Mouse (Mus musculus) heart, embryonic 16.5 days (tissue): ENCODE results near the gene Exoc8. TPM values are rescaled to one million over a fixed set of nuclear protein-coding genes. Genes with fewer than 3 reads are reported as not detected.
A peak's percentile ranks its signal among the peaks of the same experiment; 100 is the strongest.

Experiments used
- ATAC-seq: fragments of 200-750 bp; cut with Nextera tagmentation; replicated peaks from 2 replicates; pipeline ENCODE4 v1.8.0; 2017; ENCODE audit warnings: moderate number of reproducible peaks; ENCODE audit not compliant: insufficient read depth, low FRiP score; ENCODE audit errors: extremely low read depth
- H3K27ac ChIP-seq: fragments of 300-500 bp; sonication (generic); 2 replicates; pipeline ENCODE4 v1.5.1; 2014; ENCODE audit warnings: mild to moderate bottlenecking, low read length, control low read depth, moderate library complexity
- H3K27me3 ChIP-seq: fragments of 300-500 bp; sonication (generic); 2 replicates; pipeline ENCODE4 v1.6.1; 2014; ENCODE audit warnings: low read length, mixed read lengths; ENCODE audit not compliant: control insufficient read depth, insufficient read depth
- H3K36me3 ChIP-seq: fragments of 300-500 bp; sonication (generic); 2 replicates; pipeline ENCODE4 v1.6.1; 2014; ENCODE audit not compliant: control insufficient read depth, insufficient read depth
- H3K4me1 ChIP-seq: fragments of 300-500 bp; sonication (generic); 2 replicates; pipeline ENCODE4 v1.6.1; 2014; ENCODE audit warnings: low read length, mixed read lengths; ENCODE audit not compliant: control insufficient read depth, insufficient read depth
- H3K4me2 ChIP-seq: fragments of 300-500 bp; sonication (generic); 2 replicates; pipeline ENCODE4 v1.6.1; 2014; ENCODE audit warnings: low read depth, mild to moderate bottlenecking, control low read depth, low read length
- H3K4me3 ChIP-seq: fragments of 300-500 bp; sonication (generic); 2 replicates; pipeline ENCODE4 v1.5.1; 2014; ENCODE audit warnings: mild to moderate bottlenecking, control low read depth, low read length
- H3K9ac ChIP-seq: fragments of 300-500 bp; sonication (generic); 2 replicates; pipeline ENCODE4 v1.6.1; 2014; ENCODE audit warnings: low read length, control low read depth
- H3K9me3 ChIP-seq: fragments of 300-500 bp; sonication (generic); replicated peaks from 2 replicates; pipeline ENCODE4 v1.6.1; 2016; ENCODE audit warnings: low read length; ENCODE audit not compliant: control insufficient read depth
- WGBS: fragments of 180-500 bp; shearing (Covaris S2); extraction: QIAGEN DNeasy Blood & Tissue Kit; methylation state at CpG from one replicate; pipeline ENCODE4 v1.1.7; 2014; 5-methylcytosine and 5-hydroxymethylcytosine counted together
- polyA plus RNA-seq: library from polyadenylated mRNA; unstranded; fragments of >200 nt; fragmentation: Nextera tagmentation; extraction: Ambion mirVana; gene quantifications from 2 replicates; pipeline ENCODE4 v1.2.1, GENCODE M21; 2015

The Exoc8 gene
- polyA plus RNA-seq, 1 experiment from 2014 or later: 6.9 TPM

DNA sequence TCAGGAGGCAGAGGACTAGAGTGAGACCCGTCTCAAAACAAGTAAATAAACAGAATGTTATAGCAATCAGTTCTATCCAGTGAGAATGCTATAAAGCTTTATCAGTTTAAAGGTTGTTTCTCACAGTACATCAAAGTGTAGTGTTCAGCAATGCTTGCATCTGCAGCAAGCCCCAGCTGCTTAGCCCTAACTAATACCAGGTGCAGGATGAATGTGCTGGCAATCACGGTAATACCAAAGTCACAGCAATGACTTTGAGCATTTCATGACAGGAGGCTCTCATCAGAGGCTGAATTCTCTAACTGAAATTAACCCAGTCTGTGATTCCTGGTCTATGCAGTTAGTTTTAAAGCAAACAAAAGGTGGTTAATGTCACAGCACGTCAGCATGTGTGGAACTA, 4.9 kb downstream of the Exoc8 start:
- whole genome bisulfite sequencing: 61% methylated on average over 3 of the region's 3 CpGs
- Histone ChIP-seq H3K9ac (no peak overlapping the region), H3K4me1 (peaks cover 25% of the 10 kb centered on the region), H3K36me3 (peaks cover 45% of the 10 kb centered on the region), H3K27ac (no peak overlapping the region), H3K9me3 (peaks cover 8% of the 10 kb centered on the region), H3K4me3 (no peak overlapping the region), H3K27me3 (no peaks in the 10 kb centered on the region), H3K4me2 (no peak overlapping the region)
- no peak for ATAC-seq

DNA sequence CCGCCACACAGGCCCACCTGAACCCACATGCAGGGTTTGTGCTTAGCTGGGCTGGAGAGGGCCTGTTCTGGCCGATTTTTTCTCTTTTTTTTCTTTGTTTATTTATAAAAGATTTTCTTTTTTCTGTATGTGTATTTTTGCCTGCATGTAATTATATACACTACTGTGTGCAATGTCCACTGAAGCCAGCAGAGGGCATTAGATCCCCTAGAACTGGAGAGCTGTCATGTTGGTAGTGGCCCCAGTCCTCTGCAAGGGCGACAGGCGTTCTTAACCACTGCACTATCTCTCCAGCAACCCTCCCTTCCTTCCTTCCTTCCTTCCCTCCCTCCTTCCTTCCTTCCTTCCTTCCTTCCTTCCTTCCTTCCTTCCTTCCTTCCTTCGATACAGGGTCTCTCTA, 9.1 kb downstream of the Exoc8 start:
- ATAC-seq: no peak
- H3K4me2 ChIP-seq: no peak overlapping the region
- peaks cover 67% of the 10 kb centered on the region for H3K36me3 ChIP-seq
- H3K27me3 ChIP-seq: no peaks in the 10 kb centered on the region
- peaks cover 9% of the 10 kb centered on the region for H3K9me3 ChIP-seq
- no peak overlapping the region for H3K9ac ChIP-seq
- H3K27ac ChIP-seq: no peak overlapping the region
- H3K4me1 ChIP-seq: no peaks in the 10 kb centered on the region
- H3K4me3 ChIP-seq: no peak overlapping the region
- WGBS: 97% methylated on average over 5 of the region's 5 CpGs

DNA sequence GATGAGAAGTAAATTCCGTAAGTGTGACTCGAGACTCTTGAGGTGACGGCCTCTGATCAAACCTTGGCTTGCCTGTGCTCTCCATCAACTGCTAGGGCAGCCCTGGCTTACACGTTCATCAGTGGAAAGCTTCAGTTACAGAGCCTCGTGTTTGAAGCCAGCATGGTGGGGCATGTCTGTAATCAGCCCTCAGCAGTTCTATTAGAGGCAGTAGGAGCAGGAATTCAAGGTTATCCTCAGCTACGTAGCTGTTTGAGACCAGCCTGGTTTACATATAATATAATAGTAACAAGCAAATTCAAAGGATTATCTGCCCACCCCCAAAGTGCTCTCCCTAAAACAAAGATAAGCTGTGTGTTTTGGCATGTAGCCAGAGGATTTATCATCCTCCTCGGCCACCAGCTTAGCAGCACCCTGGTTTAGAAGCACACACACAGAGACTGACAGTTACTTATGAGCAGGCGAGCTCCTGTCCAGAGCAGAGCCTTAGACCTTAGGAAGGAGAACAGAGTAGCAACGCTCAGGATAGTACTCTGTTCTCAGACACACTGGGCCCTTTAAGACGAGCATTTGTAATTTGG, 18.5 kb downstream of the Exoc8 start:
- Histone ChIP-seq H3K4me3 (no peak overlapping the region), H3K36me3 (peaks cover 66% of the 10 kb centered on the region), H3K9ac (no peak overlapping the region), H3K9me3 (no peaks in the 10 kb centered on the region), H3K27me3 (no peaks in the 10 kb centered on the region), H3K4me1 (peaks cover 2% of the 10 kb centered on the region; the same call in 1 of the 2 replicates), H3K4me2 (no peak overlapping the region), H3K27ac (no peak overlapping the region)
- 44% methylated on average over 10 of the region's 10 CpGs for WGBS
- ATAC-seq: no peak

DNA sequence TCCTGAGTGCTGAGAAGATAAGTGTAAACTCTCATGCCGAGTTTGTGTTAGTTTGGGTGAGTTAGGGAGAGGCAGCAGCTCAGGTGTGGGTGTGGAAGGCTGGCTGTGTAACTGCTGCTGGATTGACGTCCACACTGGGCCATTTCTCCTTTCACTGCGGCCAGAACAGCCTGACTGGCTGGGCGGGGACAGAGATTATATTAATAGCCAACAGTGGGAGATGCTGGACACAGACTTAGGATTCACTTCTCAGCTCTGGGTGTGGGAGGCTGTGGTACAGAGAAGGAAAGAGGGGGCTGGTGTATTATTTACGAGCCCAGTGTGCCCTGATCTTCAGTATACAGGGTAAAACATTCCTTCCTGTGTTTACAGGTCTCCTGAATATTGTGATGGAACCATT, 19.4 kb downstream of the Exoc8 start:
- Histone ChIP-seq H3K27me3 (no peaks in the 10 kb centered on the region), H3K27ac (no peak overlapping the region), H3K4me3 (no peak overlapping the region), H3K36me3 (peaks cover 65% of the 10 kb centered on the region), H3K4me1 (peaks cover 2% of the 10 kb centered on the region; the same call in 1 of the 2 replicates), H3K9ac (no peak overlapping the region), H3K4me2 (no peak overlapping the region), H3K9me3 (no peaks in the 10 kb centered on the region)
- ATAC-seq: no peak
- 65% methylated on average over 5 of the region's 5 CpGs for WGBS

DNA sequence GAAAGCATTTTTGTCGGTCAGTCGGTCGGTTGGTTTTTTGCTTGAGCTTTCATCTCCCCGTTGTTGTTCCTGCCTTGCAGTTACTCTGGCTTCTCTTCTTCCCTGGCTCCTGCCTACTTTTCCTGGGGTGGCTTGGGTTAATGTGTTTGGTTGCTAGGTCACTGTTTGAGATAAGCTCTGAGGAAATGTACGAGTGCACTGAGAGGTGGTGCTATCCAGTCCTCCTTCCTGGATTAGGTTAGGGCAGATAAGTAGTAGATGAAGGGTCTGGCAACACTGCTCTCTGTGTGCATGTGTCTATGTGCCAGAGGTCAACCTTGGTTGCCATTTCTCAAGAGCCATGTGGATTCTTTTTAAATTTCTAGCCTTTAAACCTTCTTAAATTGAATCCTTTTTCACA, 24.8 kb downstream of the Exoc8 start:
- Histone ChIP-seq H3K4me1 (peaks cover 16% of the 10 kb centered on the region), H3K4me3 (no peak overlapping the region), H3K9me3 (no peaks in the 10 kb centered on the region), H3K4me2 (no peak overlapping the region; the same call in 1 of the 2 replicates), H3K27ac (peak overlapping the region; percentile 24; the same call in 1 of the 2 replicates), H3K36me3 (peaks cover 41% of the 10 kb centered on the region), H3K9ac (no peak overlapping the region), H3K27me3 (no peaks in the 10 kb centered on the region)
- 33% methylated on average over 5 of the region's 5 CpGs for WGBS
- peak; percentile 80 for ATAC-seq

DNA sequence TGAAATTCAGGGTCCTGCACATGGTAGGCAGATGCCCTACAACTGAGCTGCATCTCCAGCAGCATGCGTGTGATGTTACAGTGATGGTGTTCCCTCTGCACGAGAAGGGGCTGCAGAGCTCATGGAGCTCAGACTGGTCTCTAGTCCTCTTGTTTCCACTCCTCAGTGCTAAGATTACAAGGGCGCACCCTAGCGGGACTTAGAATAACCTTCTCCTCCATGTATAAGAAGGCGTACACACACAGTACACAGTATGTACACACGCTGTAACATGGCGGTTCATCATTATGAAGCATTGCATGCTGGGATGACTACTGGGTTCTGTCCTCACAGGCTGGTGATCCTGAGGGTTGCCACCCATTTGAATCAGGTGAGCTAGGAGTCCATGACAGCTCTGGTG, 25.4 kb downstream of the Exoc8 start:
- 88% methylated on average over 7 of the region's 7 CpGs for WGBS
- Histone ChIP-seq H3K4me3 (no peak overlapping the region), H3K4me2 (no peak overlapping the region), H3K27me3 (no peaks in the 10 kb centered on the region), H3K27ac (no peak overlapping the region), H3K9me3 (no peaks in the 10 kb centered on the region), H3K36me3 (peaks cover 41% of the 10 kb centered on the region), H3K9ac (no peak overlapping the region), H3K4me1 (peaks cover 22% of the 10 kb centered on the region)
- ATAC-seq: no peak

DNA sequence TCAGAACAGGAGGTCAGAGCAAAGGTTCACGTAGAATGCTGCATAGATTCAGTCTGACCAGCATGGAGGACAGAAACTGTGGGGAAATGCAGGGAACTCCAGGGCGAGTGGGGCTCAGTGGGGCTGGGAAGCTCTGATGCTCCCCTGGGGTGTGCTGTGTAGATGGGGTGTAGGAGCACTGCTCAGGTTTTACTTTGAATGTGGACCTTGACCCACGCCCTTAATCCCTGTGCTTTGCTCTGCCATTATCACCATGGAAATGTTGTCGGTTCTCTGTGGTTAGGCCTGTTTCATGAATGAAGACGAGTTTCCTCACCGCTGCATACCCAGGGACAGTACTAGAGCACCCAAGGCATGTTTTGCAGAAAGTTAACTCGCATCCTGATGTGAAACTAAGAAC, 26.0 kb downstream of the Exoc8 start:
- Histone ChIP-seq H3K4me2 (no peak overlapping the region), H3K27ac (no peak overlapping the region), H3K4me3 (no peak overlapping the region), H3K4me1 (peaks cover 27% of the 10 kb centered on the region), H3K36me3 (peaks cover 38% of the 10 kb centered on the region), H3K27me3 (no peaks in the 10 kb centered on the region), H3K9me3 (no peaks in the 10 kb centered on the region), H3K9ac (no peak overlapping the region)
- 88% methylated on average over 7 of the region's 7 CpGs for WGBS
- no peak for ATAC-seq

DNA sequence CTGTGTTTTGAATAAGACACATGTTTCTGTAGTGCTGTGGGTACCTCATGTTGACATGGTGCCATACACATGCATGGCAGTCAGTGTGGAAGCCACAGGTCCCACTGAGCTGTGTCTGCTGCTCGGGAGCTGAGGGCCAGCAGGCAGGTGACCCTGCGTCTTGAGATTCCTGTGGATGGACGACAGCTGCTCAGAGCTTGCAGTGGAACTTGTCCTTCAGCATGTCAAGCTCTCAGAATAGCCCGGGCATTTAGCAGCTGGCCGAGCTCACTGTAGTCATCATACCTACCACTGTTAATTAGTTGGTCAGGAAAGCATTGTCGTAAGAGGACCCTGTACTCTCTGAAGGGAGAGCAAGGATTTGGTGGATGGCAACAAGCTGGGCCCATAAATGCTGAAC, 27.8 kb downstream of the Exoc8 start:
- no peak overlapping the region for H3K4me3 ChIP-seq
- H3K4me1 ChIP-seq: peaks cover 35% of the 10 kb centered on the region
- WGBS: 60% methylated on average over 6 of the region's 6 CpGs
- H3K4me2 ChIP-seq: no peak overlapping the region
- ATAC-seq: no peak
- H3K27me3 ChIP-seq: no peaks in the 10 kb centered on the region
- peaks cover 32% of the 10 kb centered on the region for H3K36me3 ChIP-seq
- no peaks in the 10 kb centered on the region for H3K9me3 ChIP-seq
- H3K27ac ChIP-seq: no peak overlapping the region
- H3K9ac ChIP-seq: no peak overlapping the region

DNA sequence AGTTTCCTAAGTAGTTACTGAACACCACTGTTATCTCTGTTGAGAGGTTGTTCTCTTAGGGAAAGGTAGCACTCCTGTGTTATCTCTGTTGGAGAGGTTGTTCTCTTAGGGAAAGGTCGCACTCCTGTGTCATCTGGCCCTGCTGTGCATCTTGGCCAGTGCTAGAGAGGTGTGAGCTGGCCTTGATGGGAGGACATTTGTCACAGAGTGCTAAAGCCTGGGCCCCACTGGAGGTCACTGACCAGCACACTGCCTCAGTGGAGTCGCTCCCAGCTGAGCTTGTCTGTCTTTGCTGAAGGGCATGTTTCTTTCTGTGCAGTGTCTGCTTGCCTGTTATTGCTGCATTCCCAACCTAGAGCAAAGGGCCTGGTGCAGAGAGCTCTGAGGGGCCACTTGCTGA, 30.4 kb downstream of the Exoc8 start:
- Histone ChIP-seq H3K4me1 (peaks cover 37% of the 10 kb centered on the region), H3K9me3 (no peaks in the 10 kb centered on the region)

More for the DNA sequence above, 30.4 kb downstream of the Exoc8 start:
- Histone ChIP-seq H3K9ac (no peak overlapping the region), H3K36me3 (peaks cover 13% of the 10 kb centered on the region), H3K27me3 (no peaks in the 10 kb centered on the region), H3K27ac (no peak overlapping the region), H3K4me3 (no peak overlapping the region), H3K4me2 (no peak overlapping the region)
- WGBS: 32% methylated on average over 2 of the region's 2 CpGs
- no peak for ATAC-seq
